Mouse (Mus musculus) embryonic facial prominence, embryonic 12.5 days (tissue): ENCODE measurements around the gene Ankzf1. TPM values are rescaled to one million over a fixed set of nuclear protein-coding genes. Genes with fewer than 3 reads are reported as not detected.

Experiments
- ATAC-seq: fragments of 200-750 bp; cut with Nextera tagmentation; 2 replicates; pipeline ENCODE4 v1.8.0; 2017; ENCODE audit not compliant: insufficient number of reproducible peaks, insufficient read depth, low FRiP score, low TSS enrichment
- H3K27ac ChIP-seq: fragments of 300-500 bp; sonication (generic); 2 replicates; pipeline ENCODE4 v1.5.1; 2016; ENCODE audit warnings: mild to moderate bottlenecking
- H3K27me3 ChIP-seq: fragments of 300-500 bp; sonication (generic); 2 replicates; pipeline ENCODE4 v1.6.1; 2016; ENCODE audit warnings: mild to moderate bottlenecking, moderate library complexity
- H3K36me3 ChIP-seq: fragments of 300-500 bp; sonication (generic); 2 replicates; pipeline ENCODE4 v1.6.1; 2016; ENCODE audit warnings: mild to moderate bottlenecking
- H3K4me1 ChIP-seq: fragments of 300-500 bp; sonication (generic); 2 replicates; pipeline ENCODE4 v1.6.1; 2016
- H3K4me2 ChIP-seq: fragments of 300-500 bp; sonication (generic); replicated peaks from 2 replicates; pipeline ENCODE4 v1.6.1; 2016; ENCODE audit warnings: mild to moderate bottlenecking, moderate library complexity
- H3K4me3 ChIP-seq: fragments of 300-500 bp; sonication (generic); 2 replicates; pipeline ENCODE4 v1.5.1; 2016; ENCODE audit warnings: mild to moderate bottlenecking
- H3K9ac ChIP-seq: fragments of 300-500 bp; sonication (generic); 2 replicates; pipeline ENCODE4 v1.6.1; 2016; ENCODE audit warnings: mild to moderate bottlenecking, moderate library complexity
- H3K9me3 ChIP-seq: fragments of 300-500 bp; sonication (generic); 2 replicates; pipeline ENCODE4 v1.6.1; 2016; ENCODE audit warnings: mild to moderate bottlenecking, moderate library complexity
- WGBS: fragments of 180-500 bp; shearing (Covaris S2); methylation state at CpG from one replicate; pipeline ENCODE4 v1.1.7; 2016; 5-methylcytosine and 5-hydroxymethylcytosine counted together
- microRNA-seq: library from miRNA; unstranded; fragments of <30 nt; microRNA quantifications from one replicate; pipeline ENCODE4, GENCODE M21; 2017
- polyA plus RNA-seq: library from polyadenylated mRNA; unstranded; fragments of >200 nt; fragmentation: Nextera tagmentation; extraction: Ambion mirVana; gene quantifications from 2 replicates; pipeline ENCODE4 v1.2.1, GENCODE M21; 2016

The Ankzf1 gene
- polyA plus RNA-seq, 1 experiment from 2014 or later, result 31.5 TPM

GRCm38 (mm10) chr1:75248041-75248772 is 56.3 kb downstream of the Ankzf1 start:
- H3K9me3 ChIP-seq, result no peaks in the 10 kb centered on the region
- no peak for ATAC-seq
- 0 out of 2 replicates have a peak, but pooled peaks cover 4% of the 10 kb centered on the region for H3K27me3 ChIP-seq
- H3K4me2 ChIP-seq, result no peak overlapping the region
- peaks cover 20% of the 10 kb centered on the region; the same call in 1 of the 2 replicates for H3K4me1 ChIP-seq
- H3K4me3 ChIP-seq, result no peak overlapping the region
- H3K27ac ChIP-seq, result no peak overlapping the region
- H3K36me3 ChIP-seq, result 0 out of 2 replicates have a peak, but pooled peaks cover 8% of the 10 kb centered on the region
- 44% methylated on average over 9 of the region's 9 CpGs for WGBS
- no peak overlapping the region for H3K9ac ChIP-seq

Small RNAs within 50 kb of the gene (microRNA-seq; reads per million reads assigned to microRNA genes)
- gene Gm27943, result not detected

Other genes with a start within 250 kb of the Ankzf1 start
- gene Ihh, start 240.5 kb upstream of the Ankzf1 start, polyA plus RNA-seq, result 0.18 and 0.60 TPM in 2 replicates
- 10.9 and 11.3 TPM in 2 replicates for gene Nhej1, start 67.0 kb upstream of the Ankzf1 start, polyA plus RNA-seq
- 0.08 and 0.10 TPM in 2 replicates for gene Slc23a3, start 58.3 kb upstream of the Ankzf1 start, polyA plus RNA-seq
- gene Cnppd1, start 49.4 kb upstream of the Ankzf1 start, polyA plus RNA-seq, result 45.1 and 46.2 TPM in 2 replicates
- 43.4 and 46.7 TPM in 2 replicates for gene Retreg2, start 49.4 kb upstream of the Ankzf1 start, polyA plus RNA-seq
- gene Zfand2b, start 23.5 kb upstream of the Ankzf1 start, polyA plus RNA-seq, result 40.6 and 42.4 TPM in 2 replicates
- 30.8 and 35.7 TPM in 2 replicates for gene Abcb6, start 11.8 kb upstream of the Ankzf1 start, polyA plus RNA-seq
- 29.0 and 32.5 TPM in 2 replicates for gene Atg9a, start within 50 bp of the Ankzf1 start, polyA plus RNA-seq
- 21.6 and 21.7 TPM in 2 replicates for gene Glb1l, start 18.7 kb downstream of the Ankzf1 start, polyA plus RNA-seq
- 132 and 138 TPM in 2 replicates for gene Stk16, start 18.7 kb downstream of the Ankzf1 start, polyA plus RNA-seq
- gene Tuba4a, start 27.7 kb downstream of the Ankzf1 start, polyA plus RNA-seq, result 16.2 and 18.7 TPM in 2 replicates
- gene A630095N17Rik, start 40.0 kb downstream of the Ankzf1 start, polyA plus RNA-seq, result not detected in 2 replicates
- 40.0 and 45.0 TPM in 2 replicates for gene Dnajb2, start 44.3 kb downstream of the Ankzf1 start, polyA plus RNA-seq
- gene Ptprn, start 72.4 kb downstream of the Ankzf1 start, polyA plus RNA-seq, result 2.0 and 2.5 TPM in 2 replicates
- gene Resp18, start 86.3 kb downstream of the Ankzf1 start, polyA plus RNA-seq, result 1.8 and 5.4 TPM in 2 replicates
- gene Dnpep, start 125.8 kb downstream of the Ankzf1 start, polyA plus RNA-seq, result 136 and 143 TPM in 2 replicates
- 15.9 and 20.1 TPM in 2 replicates for gene Des, start 168.2 kb downstream of the Ankzf1 start, polyA plus RNA-seq
- gene Speg, start 183.1 kb downstream of the Ankzf1 start, polyA plus RNA-seq, result 26.1 and 26.7 TPM in 2 replicates
- gene Gmppa, start 243.8 kb downstream of the Ankzf1 start, polyA plus RNA-seq, result 61.1 and 64.6 TPM in 2 replicates